Comparison of ENCODE assay signal across 20 mouse cellular contexts in genomic region chr9:95572558-95572957, GRCm38 (mm10). TPM values are rescaled to one million over a fixed set of nuclear protein-coding genes. Genes with fewer than 3 reads are reported as not detected.
"Had no signal": no experiment of that assay in that cellular context is flagged by ENCODE, and none has a peak within 500 bp of the region (broad histone marks: within the 10 kb centered on the region; RNA-seq: fewer than 3 reads in every experiment).

No protein-coding gene starts in this region.

- H3K27me3 ChIP-seq: limb, embryonic 12.5 days; limb, embryonic 15.5 days; lung, embryonic 15.5 days; midbrain, embryonic 13.5 days; neural tube, embryonic 13.5 days had no signal

- H3K9me3 ChIP-seq: limb, embryonic 12.5 days; limb, embryonic 15.5 days; lung, embryonic 15.5 days; midbrain, embryonic 10.5 days; midbrain, embryonic 13.5 days; neural tube, embryonic 13.5 days had no signal

- DNase-seq: kidney, adult 18-20 months; kidney, postnatal 14 days; kidney, postnatal 4 days; left cerebral cortex, postnatal 4 days; lung, adult 18-20 months; lung, postnatal 10 days; lung, postnatal 36 days; thymus, adult 18-20 months; thymus, postnatal 14 days; thymus, postnatal 4 days had no signal

- H3K4me1 ChIP-seq: limb, embryonic 12.5 days; limb, embryonic 15.5 days; lung, embryonic 15.5 days; megakaryocyte, embryonic 14.5 days; midbrain, embryonic 10.5 days; midbrain, embryonic 13.5 days; neural tube, embryonic 13.5 days had no signal

- ATAC-seq: inflammation-experienced regulatory T-cells, adult 6 months; midbrain, embryonic 13.5 days; midbrain, embryonic 16.5 days had no signal

- H3K27ac ChIP-seq: limb, embryonic 12.5 days; limb, embryonic 15.5 days; lung, embryonic 15.5 days; midbrain, embryonic 10.5 days; midbrain, embryonic 13.5 days; neural tube, embryonic 13.5 days had no signal

- H3K9ac ChIP-seq: limb, embryonic 12.5 days; limb, embryonic 15.5 days; lung, embryonic 15.5 days; midbrain, embryonic 13.5 days; neural tube, embryonic 13.5 days had no signal

- H3K36me3 ChIP-seq: limb, embryonic 12.5 days; limb, embryonic 15.5 days; lung, embryonic 15.5 days; midbrain, embryonic 10.5 days; midbrain, embryonic 13.5 days; neural tube, embryonic 13.5 days had no signal

- H3K4me3 ChIP-seq: limb, embryonic 12.5 days; limb, embryonic 15.5 days; lung, embryonic 15.5 days; megakaryocyte, embryonic 14.5 days; midbrain, embryonic 10.5 days; midbrain, embryonic 13.5 days; myocyte; neural tube, embryonic 13.5 days had no signal

- H3K4me2 ChIP-seq: limb, embryonic 12.5 days; limb, embryonic 15.5 days; lung, embryonic 15.5 days; midbrain, embryonic 13.5 days; neural tube, embryonic 13.5 days had no signal

RNA-seq across cellular contexts. Expression of gene Paqr9, which starts 13.1 kb away (rescaled TPM):
- polyA plus RNA-seq: inflammation-experienced regulatory T-cells, adult 6 months had no signal
